Mouse (Mus musculus): ENCODE measurements around the gene 9930021J03Rik.

- TF ChIP-seq CTCF (IDR thresholded peaks at IDR 0.05; ENCODE audit: low read depth, low read length): no peak
- no peak for TF ChIP-seq POLR2A (IDR thresholded peaks at IDR 0.05; ENCODE audit: extremely low read depth, insufficient read depth, low read length)
Observed at GRCm38 (mm10) chr19:29718476-29718875, 87.3 kb downstream of the 9930021J03Rik start.
